Mouse (Mus musculus) lung, postnatal 0 days (tissue): ENCODE results near the gene Spaca1.

ENCODE experiments used
- CTCF ChIP-seq: IDR thresholded peaks from 2 replicates; pipeline ENCODE4 v1.5.1; 2016; ENCODE audit warnings: antibody characterized with exemption, mild to moderate bottlenecking
- EP300 ChIP-seq: IDR thresholded peaks from 2 replicates; pipeline ENCODE4 v1.6.1; 2016; ENCODE audit warnings: antibody characterized with exemption, mild to moderate bottlenecking, control low read depth

- TF ChIP-seq EP300, result no peak
- no peak for TF ChIP-seq CTCF
Measured at GRCm38 (mm10) chr4:34058320-34058719, 8.3 kb upstream of the Spaca1 start.
